Mouse (Mus musculus) hindbrain, embryonic 16.5 days (tissue): Measurements from ENCODE around the gene Exoc3l4. TPM values are rescaled to one million over a fixed set of nuclear protein-coding genes. Genes with fewer than 3 reads are reported as not detected.
A peak's percentile ranks its signal among the peaks of the same experiment; 100 is the strongest.

Experiments
- ATAC-seq: fragments of 200-750 bp; cut with Nextera tagmentation; 2 replicates; pipeline ENCODE4 v1.8.0; 2017; ENCODE audit warnings: moderate TSS enrichment, moderate library complexity
- H3K27ac ChIP-seq: fragments of 300-500 bp; sonication (generic); 2 replicates; pipeline ENCODE4 v1.5.1; 2014; ENCODE audit warnings: low read depth, mild to moderate bottlenecking, control low read depth, low read length, moderate library complexity
- H3K27me3 ChIP-seq: fragments of 300-500 bp; sonication (generic); replicated peaks from 2 replicates; pipeline ENCODE4 v1.6.1; 2014; ENCODE audit warnings: low read length; ENCODE audit not compliant: control insufficient read depth, insufficient read depth
- H3K36me3 ChIP-seq: fragments of 300-500 bp; sonication (generic); 2 replicates; pipeline ENCODE4 v1.6.1; 2014; ENCODE audit warnings: mild to moderate bottlenecking, low read length, moderate library complexity, mixed read lengths; ENCODE audit not compliant: control insufficient read depth, insufficient read depth
- H3K4me1 ChIP-seq: fragments of 300-500 bp; sonication (generic); 2 replicates; pipeline ENCODE4 v1.6.1; 2014; ENCODE audit warnings: low read depth, low read length; ENCODE audit not compliant: control insufficient read depth, insufficient read depth
- H3K4me2 ChIP-seq: fragments of 300-500 bp; sonication (generic); 2 replicates; pipeline ENCODE4 v1.6.1; 2014; ENCODE audit warnings: mild to moderate bottlenecking, low read length, control low read depth, moderate library complexity
- H3K4me3 ChIP-seq: fragments of 300-500 bp; sonication (generic); 2 replicates; pipeline ENCODE4 v1.5.1; 2014; ENCODE audit warnings: mild to moderate bottlenecking, low read length, control low read depth, moderate library complexity
- H3K9ac ChIP-seq: fragments of 300-500 bp; sonication (generic); 2 replicates; pipeline ENCODE4 v1.6.1; 2014; ENCODE audit warnings: low read depth, mild to moderate bottlenecking, control low read depth, low read length, moderate library complexity
- H3K9me3 ChIP-seq: fragments of 300-500 bp; sonication (generic); 2 replicates; pipeline ENCODE4 v1.6.1; 2014; ENCODE audit warnings: mild to moderate bottlenecking, low read length, moderate library complexity; ENCODE audit not compliant: control insufficient read depth
- WGBS: fragments of 180-500 bp; shearing (Covaris S2); extraction: QIAGEN DNeasy Blood & Tissue Kit; methylation state at CpG from one replicate; pipeline ENCODE4 v1.1.7; 2014; 5-methylcytosine and 5-hydroxymethylcytosine counted together
- polyA plus RNA-seq: library from polyadenylated mRNA; unstranded; fragments of >200 nt; fragmentation: Nextera tagmentation; extraction: Ambion mirVana; gene quantifications from 2 replicates; pipeline ENCODE4 v1.2.1, GENCODE M21; 2015

Gene Exoc3l4
- polyA plus RNA-seq, 1 experiment from 2014 or later, result 2.7 TPM

DNA sequence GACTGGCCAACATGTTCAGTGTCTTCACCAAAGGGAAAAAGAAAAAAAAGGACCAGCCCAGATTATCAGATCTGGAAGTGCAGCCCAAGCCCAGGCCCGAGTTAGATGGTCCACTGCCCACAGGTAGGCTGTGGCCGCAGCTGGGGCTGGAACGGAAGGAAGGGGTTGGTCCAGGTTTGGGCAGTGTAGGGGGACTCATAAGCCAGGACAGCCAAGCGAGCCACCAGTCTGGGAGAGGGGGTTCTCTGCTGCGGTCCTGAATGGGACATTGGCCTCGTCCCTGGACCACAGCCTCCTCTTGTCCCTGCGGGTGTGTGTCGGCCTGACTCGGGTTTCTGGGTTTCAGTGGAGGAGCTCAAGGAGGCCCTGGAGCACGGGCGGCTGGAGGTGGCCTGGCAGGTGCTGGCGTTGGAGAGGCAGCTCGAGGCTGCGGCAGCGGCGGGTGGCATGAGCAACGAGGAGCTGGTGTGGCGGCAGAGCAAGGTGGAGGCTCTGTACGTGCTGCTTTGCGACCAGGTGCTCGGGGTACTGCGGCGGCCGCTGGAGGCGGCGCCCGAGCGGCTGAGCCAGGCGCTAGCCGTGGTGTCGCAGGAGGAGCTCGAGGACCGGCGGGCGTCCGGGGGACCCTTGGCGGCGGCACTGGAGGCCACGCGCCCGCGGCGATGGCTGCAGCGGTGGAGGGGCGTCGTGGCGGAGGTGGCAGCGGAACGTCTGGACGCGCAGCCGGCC lies 28.5 kb downstream of the Exoc3l4 start:
- WGBS, result 10% methylated on average over 46 of the region's 52 CpGs
- Histone ChIP-seq H3K4me3 (peak overlapping the region; percentile 32), H3K4me2 (peak overlapping the region; percentile 53), H3K9me3 (no peaks in the 10 kb centered on the region), H3K4me1 (peaks cover 17% of the 10 kb centered on the region), H3K27me3 (peaks cover 89% of the 10 kb centered on the region), H3K9ac (peak overlapping the region; percentile 32; the same call in 1 of the 2 replicates), H3K27ac (no peak overlapping the region), H3K36me3 (no peaks in the 10 kb centered on the region)
- ATAC-seq, result no peak

DNA sequence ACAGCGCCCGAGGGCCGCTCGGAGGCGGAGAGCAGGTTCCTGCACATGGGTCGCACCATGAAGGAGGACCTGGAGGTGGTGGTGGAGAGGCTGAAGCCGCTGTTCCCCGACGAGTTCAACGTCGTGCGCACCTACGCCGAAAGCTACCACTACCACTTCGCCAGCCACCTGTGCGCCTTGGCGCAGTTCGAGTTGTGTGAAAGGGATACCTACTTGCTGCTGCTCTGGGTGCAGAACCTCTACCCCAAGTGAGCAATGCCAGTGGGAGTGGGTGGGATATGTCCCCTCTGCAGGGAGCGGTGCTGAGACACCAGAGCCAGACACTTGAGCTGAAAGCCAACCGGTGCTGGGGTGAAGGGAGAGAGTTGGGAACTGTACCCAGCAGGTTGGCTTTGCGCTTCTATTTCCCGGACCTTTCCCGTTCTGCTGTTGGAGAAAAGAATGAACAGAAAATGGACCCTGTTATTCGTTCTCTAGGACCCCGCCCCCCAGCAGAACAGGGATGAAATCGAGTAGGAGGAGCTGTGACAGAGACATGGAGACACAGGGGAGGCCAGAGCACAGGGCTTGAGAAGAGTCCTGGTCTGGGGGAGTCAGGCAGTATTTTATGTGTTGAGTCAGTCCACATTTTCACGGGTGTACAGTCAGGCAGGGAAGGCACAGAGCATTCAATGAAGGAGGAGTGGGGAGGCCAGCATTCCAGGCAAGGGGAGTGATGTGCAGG lies 29.2 kb downstream of the Exoc3l4 start:
- peaks cover 93% of the 10 kb centered on the region for H3K27me3 ChIP-seq
- H3K4me1 ChIP-seq, result peaks cover 17% of the 10 kb centered on the region
- 11% methylated on average over 27 of the region's 27 CpGs for WGBS
- H3K9me3 ChIP-seq, result no peaks in the 10 kb centered on the region
- peak overlapping the region; percentile 32; the same call in 1 of the 2 replicates for H3K9ac ChIP-seq
- ATAC-seq, result no peak
- H3K4me2 ChIP-seq, result peak overlapping the region; percentile 53
- peak overlapping the region; percentile 32 for H3K4me3 ChIP-seq
- H3K36me3 ChIP-seq, result no peaks in the 10 kb centered on the region
- H3K27ac ChIP-seq, result no peak overlapping the region

GRCm38 (mm10) chr12:111446745-111447144 lies 29.9 kb downstream of the Exoc3l4 start:
- H3K4me3 ChIP-seq, result no peak overlapping the region
- H3K4me2 ChIP-seq, result no peak overlapping the region
- H3K27ac ChIP-seq, result no peak overlapping the region
- peaks cover 92% of the 10 kb centered on the region for H3K27me3 ChIP-seq
- no peaks in the 10 kb centered on the region for H3K9me3 ChIP-seq
- peaks cover 17% of the 10 kb centered on the region for H3K4me1 ChIP-seq
- no peak overlapping the region for H3K9ac ChIP-seq
- no peak for ATAC-seq
- WGBS, result 22% methylated on average over 5 of the region's 5 CpGs
- no peaks in the 10 kb centered on the region for H3K36me3 ChIP-seq

- 22% methylated on average over 9 of the region's 9 CpGs for WGBS
- Histone ChIP-seq H3K27ac (no peak overlapping the region), H3K9me3 (no peaks in the 10 kb centered on the region), H3K4me2 (no peak overlapping the region), H3K36me3 (no peaks in the 10 kb centered on the region), H3K4me1 (peaks cover 14% of the 10 kb centered on the region), H3K9ac (no peak overlapping the region), H3K27me3 (peaks cover 86% of the 10 kb centered on the region), H3K4me3 (no peak overlapping the region)
- ATAC-seq, result no peak
Measured at GRCm38 (mm10) chr12:111447350-111447749, 30.5 kb downstream of the Exoc3l4 start.

- Histone ChIP-seq H3K4me1 (peaks cover 9% of the 10 kb centered on the region), H3K9me3 (no peaks in the 10 kb centered on the region), H3K4me2 (no peak overlapping the region), H3K4me3 (no peak overlapping the region), H3K27ac (no peak overlapping the region), H3K9ac (no peak overlapping the region), H3K36me3 (no peaks in the 10 kb centered on the region), H3K27me3 (peaks cover 79% of the 10 kb centered on the region)
- WGBS, result 19% methylated on average over 22 of the region's 22 CpGs
- no peak for ATAC-seq
Measured at GRCm38 (mm10) chr12:111447898-111448760, 31.3 kb downstream of the Exoc3l4 start.

GRCm38 (mm10) chr12:111448931-111449705 lies 32.3 kb downstream of the Exoc3l4 start:
- Histone ChIP-seq H3K4me1 (peaks cover 9% of the 10 kb centered on the region), H3K27me3 (peaks cover 69% of the 10 kb centered on the region), H3K4me3 (no peak overlapping the region), H3K36me3 (no peaks in the 10 kb centered on the region), H3K9ac (no peak overlapping the region), H3K27ac (no peak overlapping the region), H3K9me3 (no peaks in the 10 kb centered on the region), H3K4me2 (no peak overlapping the region)
- ATAC-seq, result no peak
- WGBS, result 18% methylated on average over 12 of the region's 14 CpGs

DNA sequence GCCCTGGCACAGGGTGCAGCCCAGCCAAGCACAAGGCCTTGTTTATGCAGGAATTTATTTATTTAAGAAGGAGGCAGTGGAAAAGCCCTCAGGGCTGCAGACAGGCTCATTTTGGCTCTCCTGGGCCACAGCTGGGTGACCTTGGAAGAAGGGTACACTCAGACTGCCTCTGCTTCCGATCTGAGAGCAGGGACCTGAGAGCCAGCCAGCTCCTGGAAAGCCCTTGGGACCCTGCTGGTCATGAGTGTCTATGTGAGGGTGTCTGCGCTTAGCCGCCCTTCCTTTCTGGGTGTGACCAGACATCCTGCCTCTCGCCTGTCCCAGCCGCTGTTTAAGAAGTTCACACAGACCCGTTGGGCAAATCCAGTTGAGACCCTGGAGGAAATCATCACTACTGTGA lies 33.5 kb downstream of the Exoc3l4 start:
- 42% methylated on average over 6 of the region's 6 CpGs for WGBS
- peaks cover 56% of the 10 kb centered on the region for H3K27me3 ChIP-seq

GRCm38 (mm10) chr12:111451561-111451960 lies 34.7 kb downstream of the Exoc3l4 start:
- no peaks in the 10 kb centered on the region for H3K9me3 ChIP-seq
- H3K4me3 ChIP-seq, result no peak overlapping the region
- no peak for ATAC-seq
- H3K9ac ChIP-seq, result no peak overlapping the region
- H3K27ac ChIP-seq, result no peak overlapping the region
- peaks cover 44% of the 10 kb centered on the region for H3K27me3 ChIP-seq
- no peaks in the 10 kb centered on the region for H3K36me3 ChIP-seq
- no peaks in the 10 kb centered on the region for H3K4me1 ChIP-seq
- H3K4me2 ChIP-seq, result no peak overlapping the region
- WGBS, result 87% methylated on average over 7 of the region's 7 CpGs

More for the DNA sequence above, 33.5 kb downstream of the Exoc3l4 start:
- Histone ChIP-seq H3K9ac (no peak overlapping the region; the same call in 1 of the 2 replicates), H3K9me3 (no peaks in the 10 kb centered on the region), H3K4me1 (peaks cover 9% of the 10 kb centered on the region), H3K36me3 (no peaks in the 10 kb centered on the region), H3K4me3 (no peak overlapping the region), H3K4me2 (no peak overlapping the region), H3K27ac (no peak overlapping the region)
- no peak for ATAC-seq
